Comparison of ENCODE assay signal across 16 mouse cellular contexts in genomic region chr15:89363051-89363450, GRCm38 (mm10). TPM values are rescaled to one million over a fixed set of nuclear protein-coding genes. Genes with fewer than 3 reads are reported as not detected.
"Had no signal": no experiment of that assay in that cellular context is flagged by ENCODE, and none has a peak within 500 bp of the region (broad histone marks: within the 10 kb centered on the region; RNA-seq: fewer than 3 reads in every experiment).

No protein-coding gene starts in this region.

- DNase-seq: kidney, adult 18-20 months; kidney, postnatal 10 days; kidney, postnatal 4 days; liver, embryonic 13.5 days; thymus, adult 18-20 months; thymus, postnatal 14 days had no signal

- H3K4me3 ChIP-seq: intestine, embryonic 15.5 days; layer of hippocampus, adult 2 months; limb, embryonic 15.5 days; liver, embryonic 13.5 days; lung, embryonic 15.5 days; midbrain, embryonic 13.5 days; neural tube, embryonic 12.5 days had no signal

- H3K27ac ChIP-seq: intestine, embryonic 15.5 days; layer of hippocampus, adult 2 months; limb, embryonic 15.5 days; liver, embryonic 13.5 days; lung, embryonic 15.5 days; midbrain, embryonic 13.5 days; neural tube, embryonic 12.5 days had no signal

- H3K27me3 ChIP-seq: intestine, embryonic 15.5 days; limb, embryonic 15.5 days; liver, embryonic 13.5 days; lung, embryonic 15.5 days; midbrain, embryonic 13.5 days; neural tube, embryonic 12.5 days had no signal

- ATAC-seq: intestine, embryonic 15.5 days; midbrain, embryonic 13.5 days had no signal

- H3K9ac ChIP-seq: intestine, embryonic 15.5 days; limb, embryonic 15.5 days; liver, embryonic 13.5 days; lung, embryonic 15.5 days; midbrain, embryonic 13.5 days; neural tube, embryonic 12.5 days had no signal

- H3K4me2 ChIP-seq: intestine, embryonic 15.5 days; limb, embryonic 15.5 days; liver, embryonic 13.5 days; lung, embryonic 15.5 days; midbrain, embryonic 13.5 days; neural tube, embryonic 12.5 days had no signal

- H3K4me1 ChIP-seq: neural tube, embryonic 12.5 days had no signal

- H3K9me3 ChIP-seq: intestine, embryonic 15.5 days; limb, embryonic 15.5 days; liver, embryonic 13.5 days; lung, embryonic 15.5 days; midbrain, embryonic 13.5 days; neural tube, embryonic 12.5 days had no signal

RNA-seq across cellular contexts. Expression of gene Odf3b, which starts 16.0 kb away (rescaled TPM):
- total RNA-seq: monocyte, adult 5-6 weeks; neutrophil, adult 5-6 weeks had no signal
- polyA plus RNA-seq: kidney, embryonic 14.5 days; limb, embryonic 11.5 days had no signal
